Mouse (Mus musculus) small intestine, adult 2 months (tissue): Measurements from ENCODE around the gene Olfr463. TPM values are rescaled to one million over a fixed set of nuclear protein-coding genes. Genes with fewer than 3 reads are reported as not detected.

Source experiments
- H3K27ac ChIP-seq: fragments of 200-500 bp; 2 replicates; pipeline ENCODE4 v1.5.1; 2012; ENCODE audit warnings: low read depth, low read length, control low read depth, inconsistent platforms; ENCODE audit not compliant: insufficient read depth
- H3K27me3 ChIP-seq: fragments of 200-500 bp; 2 replicates; pipeline ENCODE4 v1.6.1; 2012; ENCODE audit warnings: mild to moderate bottlenecking, moderate library complexity, low read length, inconsistent platforms; ENCODE audit not compliant: control insufficient read depth, insufficient read depth
- H3K36me3 ChIP-seq: fragments of 200-500 bp; 2 replicates; pipeline ENCODE4 v1.6.1; 2012; ENCODE audit warnings: mild to moderate bottlenecking, low read length, control low read depth, inconsistent platforms; ENCODE audit not compliant: control insufficient read depth, insufficient read depth
- H3K4me1 ChIP-seq: fragments of 200-500 bp; 2 replicates; pipeline ENCODE4 v1.6.1; 2012; ENCODE audit warnings: low read length, inconsistent platforms, mixed read lengths; ENCODE audit not compliant: control insufficient read depth, insufficient read depth, insufficient read length
- H3K4me3 ChIP-seq: fragments of 200-500 bp; 2 replicates; pipeline ENCODE4 v1.5.1; 2012; ENCODE audit warnings: low read depth, mild to moderate bottlenecking, control low read depth, inconsistent platforms, low read length, moderate library complexity
- CTCF ChIP-seq: fragments of 200-500 bp; IDR thresholded peaks from 2 replicates; pipeline ENCODE4 v1.5.1; 2012; ENCODE audit warnings: low read depth, mild to moderate bottlenecking, control low read depth, inconsistent platforms, low read length, moderate library complexity, mixed read lengths; ENCODE audit not compliant: insufficient replicate concordance, insufficient read length; ENCODE audit errors: extremely low read depth
- POLR2A ChIP-seq: fragments of 200-500 bp; IDR thresholded peaks from 2 replicates; pipeline ENCODE4 v1.6.1; 2012; ENCODE audit warnings: low read depth, mild to moderate bottlenecking, control low read depth, inconsistent platforms, low read length, moderate library complexity
- WGBS: fragments of 180-500 bp; shearing (Covaris S2); methylation state at CpG from one replicate; pipeline ENCODE4 v1.1.7; 2018; 5-methylcytosine and 5-hydroxymethylcytosine counted together
- polyA plus RNA-seq: library from polyadenylated mRNA; depleted of rRNA; stranded (reverse); fragments of >200 nt; gene quantifications from 2 replicates; pipeline ENCODE4 v1.2.3, GENCODE M21; 2012; rRNA removed

The Olfr463 gene
- polyA plus RNA-seq: not detected in 2 replicates

GRCm38 (mm10) chr11:87897287-87897686 is at the start of gene Olfr463:
Gene Olfr463, minus strand, starts transcription at chr11:87897387.
- Histone ChIP-seq H3K4me3 (no peak within 1 kb of the TSS), H3K27ac (no peak within 1 kb of the TSS), H3K4me1 (no peaks in the 10 kb centered on the region), H3K27me3 (no peaks in the 10 kb centered on the region), H3K36me3 (no peaks in the 10 kb centered on the region)
- no peak for TF ChIP-seq CTCF
- TF ChIP-seq POLR2A: no peak

GRCm38 (mm10) chr11:87935467-87935866 is 38.3 kb upstream of the Olfr463 start:
- H3K4me1 ChIP-seq: no peaks in the 10 kb centered on the region
- TF ChIP-seq POLR2A (no peak), CTCF (no peak)
- no peak overlapping the region for H3K27ac ChIP-seq
- 47% methylated on average over 3 of the region's 3 CpGs for WGBS
- H3K36me3 ChIP-seq: no peaks in the 10 kb centered on the region
- no peak overlapping the region for H3K4me3 ChIP-seq
- no peaks in the 10 kb centered on the region for H3K27me3 ChIP-seq

GRCm38 (mm10) chr11:87933731-87934130 is 36.5 kb upstream of the Olfr463 start:
- 66% methylated on average over 2 of the region's 2 CpGs for WGBS
- no peaks in the 10 kb centered on the region for H3K36me3 ChIP-seq

GRCm38 (mm10) chr11:87930348-87930747 is 33.2 kb upstream of the Olfr463 start:
- Histone ChIP-seq H3K27me3 (no peaks in the 10 kb centered on the region), H3K36me3 (no peaks in the 10 kb centered on the region), H3K4me3 (no peak overlapping the region), H3K4me1 (no peaks in the 10 kb centered on the region), H3K27ac (no peak overlapping the region)
- WGBS: 86% methylated on average over 2 of the region's 2 CpGs
- TF ChIP-seq POLR2A: no peak
- TF ChIP-seq CTCF: no peak

More at GRCm38 (mm10) chr11:87933731-87934130, 36.5 kb upstream of the Olfr463 start:
- Histone ChIP-seq H3K4me1 (no peaks in the 10 kb centered on the region), H3K4me3 (no peak overlapping the region), H3K27me3 (no peaks in the 10 kb centered on the region), H3K27ac (no peak overlapping the region)
- TF ChIP-seq CTCF: no peak
- TF ChIP-seq POLR2A: no peak

- no peak within 1 kb of the TSS for H3K4me3 ChIP-seq
- no peak for TF ChIP-seq POLR2A
- TF ChIP-seq CTCF: no peak
- H3K36me3 ChIP-seq: no peaks in the 10 kb centered on the region
- no peak within 1 kb of the TSS for H3K27ac ChIP-seq
- H3K27me3 ChIP-seq: no peaks in the 10 kb centered on the region
- 35% methylated on average over 5 of the region's 5 CpGs for WGBS
- no peaks in the 10 kb centered on the region for H3K4me1 ChIP-seq
Measured at GRCm38 (mm10) chr11:87920966-87921365, 23.8 kb upstream of the Olfr463 start, which contains the start of gene Olfr464. Gene Olfr464, minus strand, starts transcription at chr11:87920967.

- WGBS: 62% methylated on average over 2 of the region's 2 CpGs
- TF ChIP-seq POLR2A: no peak
- no peak for TF ChIP-seq CTCF
Measured at GRCm38 (mm10) chr11:87920301-87920700, 23.1 kb upstream of the Olfr463 start.

GRCm38 (mm10) chr11:87916005-87916404 is 18.8 kb upstream of the Olfr463 start:
- TF ChIP-seq POLR2A (no peak), CTCF (no peak)
- WGBS: 90% methylated on average over 1 of the region's 1 CpGs

More at GRCm38 (mm10) chr11:87920301-87920700, 23.1 kb upstream of the Olfr463 start:
- no peak overlapping the region for H3K27ac ChIP-seq
- H3K27me3 ChIP-seq: no peaks in the 10 kb centered on the region
- no peaks in the 10 kb centered on the region for H3K36me3 ChIP-seq
- H3K4me1 ChIP-seq: no peaks in the 10 kb centered on the region
- H3K4me3 ChIP-seq: no peak overlapping the region

More at GRCm38 (mm10) chr11:87916005-87916404, 18.8 kb upstream of the Olfr463 start:
- H3K27ac ChIP-seq: no peak overlapping the region
- H3K27me3 ChIP-seq: no peaks in the 10 kb centered on the region
- H3K4me1 ChIP-seq: no peaks in the 10 kb centered on the region
- H3K36me3 ChIP-seq: no peaks in the 10 kb centered on the region
- no peak overlapping the region for H3K4me3 ChIP-seq
